Mouse (Mus musculus): ENCODE results near the gene Psapl1.

GRCm38 (mm10) chr5:36191876-36192275, 11.9 kb upstream of the Psapl1 start:
- TF ChIP-seq CTCF (IDR thresholded peaks at IDR 0.05; ENCODE audit: control insufficient read depth, insufficient read depth, insufficient read length), result peak; percentile 3
- no peak for TF ChIP-seq MYOG (IDR thresholded peaks at IDR 0.05; ENCODE audit: control insufficient read depth, extremely low read depth, insufficient read length)
- TF ChIP-seq CEBPB (IDR thresholded peaks at IDR 0.05; ENCODE audit: low read depth), result no peak
- TF ChIP-seq MAX (IDR thresholded peaks at IDR 0.05), result no peak
- TF ChIP-seq MYOD1 (IDR thresholded peaks at IDR 0.05; ENCODE audit: control insufficient read depth, insufficient read length, low read depth), result no peak

All from C2C12 (cell line).